Mouse (Mus musculus): ENCODE data around the gene Gpr137c.

Gpr137c gene

GRCm38 (mm10) chr14:45263831-45264592, 44.5 kb downstream of the Gpr137c start:
- in situ Hi-C loops (cut with MboI; ENCODE audit: unreplicated experiment in 2 of 2) = loop anchor here in 1 of 2 experiments (25.0 kb wide), 1 partner anchor 523 kb away; no protein-coding TSS in a partner anchor

GRCm38 (mm10) chr14:45275816-45276215, 56.3 kb downstream of the Gpr137c start:
- in situ Hi-C loops (cut with MboI; ENCODE audit: unreplicated experiment in 2 of 2) = no loop called here

- in situ Hi-C loops (cut with MboI; ENCODE audit: unreplicated experiment in 2 of 2) = no loop called here
Measured at GRCm38 (mm10) chr14:45282066-45282465, 62.5 kb downstream of the Gpr137c start.

- in situ Hi-C loops (cut with MboI; ENCODE audit: unreplicated experiment in 2 of 2) = no loop called here
Measured at GRCm38 (mm10) chr14:45291608-45292007, 72.1 kb downstream of the Gpr137c start.

- in situ Hi-C loops (cut with MboI; ENCODE audit: unreplicated experiment in 2 of 2) = no loop called here
Measured at GRCm38 (mm10) chr14:45303939-45304338, 84.4 kb downstream of the Gpr137c start.

GRCm38 (mm10) chr14:45304389-45304788, 84.9 kb downstream of the Gpr137c start:
- in situ Hi-C loops (cut with MboI; ENCODE audit: unreplicated experiment in 2 of 2) = no loop called here

- in situ Hi-C loops (cut with MboI; ENCODE audit: unreplicated experiment in 2 of 2) = no loop called here
Measured at GRCm38 (mm10) chr14:45305852-45306251, 86.3 kb downstream of the Gpr137c start.

GRCm38 (mm10) chr14:45307630-45308328, 88.3 kb downstream of the Gpr137c start:
- in situ Hi-C loops (cut with MboI; ENCODE audit: unreplicated experiment in 2 of 2) = no loop called here

GRCm38 (mm10) chr14:45309646-45310045, 90.1 kb downstream of the Gpr137c start:
- in situ Hi-C loops (cut with MboI; ENCODE audit: unreplicated experiment in 2 of 2) = no loop called here

GRCm38 (mm10) chr14:45310101-45310500, 90.6 kb downstream of the Gpr137c start:
- in situ Hi-C loops (cut with MboI; ENCODE audit: unreplicated experiment in 2 of 2) = no loop called here

- in situ Hi-C loops (cut with MboI; ENCODE audit: unreplicated experiment in 2 of 2) = no loop called here
Measured at GRCm38 (mm10) chr14:45316927-45317326, 97.4 kb downstream of the Gpr137c start.

GRCm38 (mm10) chr14:45317921-45318411, 98.4 kb downstream of the Gpr137c start:
- in situ Hi-C loops (cut with MboI; ENCODE audit: unreplicated experiment in 2 of 2) = no loop called here

- in situ Hi-C loops (cut with MboI; ENCODE audit: unreplicated experiment in 2 of 2) = no loop called here
Measured at GRCm38 (mm10) chr14:45318426-45319236, 99.1 kb downstream of the Gpr137c start, which contains the start of gene Ero1l. Gene Ero1l, minus strand, starts transcription at chr14:45318771.

- in situ Hi-C loops (cut with MboI; ENCODE audit: unreplicated experiment in 2 of 2) = no loop called here
Measured at GRCm38 (mm10) chr14:45319237-45319610, 99.7 kb downstream of the Gpr137c start.

GRCm38 (mm10) chr14:45320111-45320510, 100.6 kb downstream of the Gpr137c start:
- in situ Hi-C loops (cut with MboI; ENCODE audit: unreplicated experiment in 2 of 2) = loop anchor here in 1 of 2 experiments (10.0 kb wide), 1 partner anchor 105 kb away; the partner anchor contains the start of gene Gpr137c

- in situ Hi-C loops (cut with MboI; ENCODE audit: unreplicated experiment in 2 of 2) = loop anchor here in 1 of 2 experiments (10.0 kb wide), 1 partner anchor 106 kb away; the partner anchor contains the start of gene Gpr137c
Measured at GRCm38 (mm10) chr14:45321067-45321466, 101.5 kb downstream of the Gpr137c start.

- in situ Hi-C loops (cut with MboI; ENCODE audit: unreplicated experiment in 2 of 2) = loop anchor here in 1 of 2 experiments (10.0 kb wide), 1 partner anchor 107 kb away; the partner anchor contains the start of gene Gpr137c
Measured at GRCm38 (mm10) chr14:45321622-45322021, 102.1 kb downstream of the Gpr137c start.

- in situ Hi-C loops (cut with MboI; ENCODE audit: unreplicated experiment in 2 of 2) = loop anchor here in 1 of 2 experiments (10.0 kb wide), 1 partner anchor 108 kb away; the partner anchor contains the start of gene Gpr137c
Measured at GRCm38 (mm10) chr14:45322450-45322849, 102.9 kb downstream of the Gpr137c start.

- in situ Hi-C loops (cut with MboI; ENCODE audit: unreplicated experiment in 2 of 2) = loop anchor here in 1 of 2 experiments (10.0 kb wide), 1 partner anchor 109 kb away; the partner anchor contains the start of gene Gpr137c
Measured at GRCm38 (mm10) chr14:45323320-45323719, 103.8 kb downstream of the Gpr137c start.

- in situ Hi-C loops (cut with MboI; ENCODE audit: unreplicated experiment in 2 of 2) = loop anchor here (10.0 to 25.0 kb wide), 2 partner anchors 111 to 1962 kb away; partner anchors contain the start of genes Gpr137c (in 1 of the 2), Mapk1ip1l (in 1 of the 2), Socs4 (in 1 of the 2) and Wdhd1 (in 1 of the 2)
Measured at GRCm38 (mm10) chr14:45325471-45325870, 106.0 kb downstream of the Gpr137c start.
